Mouse (Mus musculus): Measurements from ENCODE around the gene Enkd1.

Enkd1 gene

DNA sequence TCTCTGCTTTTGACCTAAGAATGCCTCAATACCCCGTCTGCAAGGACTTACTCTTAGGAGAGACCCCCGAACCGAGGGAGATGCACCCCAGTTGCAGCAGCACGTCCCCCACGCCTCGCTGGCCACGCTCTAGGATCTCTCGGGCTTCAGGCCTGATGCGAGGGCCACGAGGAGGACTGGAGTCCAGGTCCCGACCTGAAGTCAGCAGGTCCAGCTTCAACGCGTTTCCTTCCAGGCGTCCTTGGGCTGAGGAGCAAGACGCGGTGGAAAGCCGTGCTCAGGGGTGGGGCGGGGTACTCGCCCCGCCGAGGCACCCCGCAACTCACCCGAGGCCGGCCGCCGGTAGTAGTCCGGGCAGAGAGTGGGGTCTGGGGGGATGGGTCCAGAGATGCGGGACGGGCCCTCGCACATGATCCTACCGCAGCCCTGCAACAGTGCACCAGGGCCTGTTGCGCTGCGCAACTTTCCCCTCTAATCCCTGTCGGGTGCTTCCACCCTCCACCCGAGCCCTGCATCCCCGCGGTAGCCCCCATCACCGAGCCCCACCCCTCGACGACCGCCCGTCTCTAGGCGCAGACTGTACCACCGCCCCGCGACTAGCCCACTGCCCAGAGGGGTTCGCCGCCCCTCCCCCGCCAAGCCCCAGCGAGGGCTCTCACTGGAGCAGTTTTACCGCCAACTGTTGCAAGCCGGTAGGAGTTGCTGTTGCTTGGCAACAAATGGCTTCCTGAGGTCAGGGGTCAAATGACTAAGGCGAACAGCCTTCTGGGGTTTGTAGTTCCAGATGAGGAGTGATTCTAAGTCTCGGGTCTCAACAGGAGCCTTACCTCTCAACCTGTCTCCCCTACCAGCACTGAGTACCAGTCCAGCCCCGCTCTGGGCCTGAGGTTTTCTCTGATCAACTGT is at the start of gene Enkd1, which contains the start of gene 4933405L10Rik:
Gene Enkd1, minus strand, starts transcription at position 713 of the 906 bp plus-strand sequence.
Gene 4933405L10Rik, plus strand, starts transcription at position 158 of the 906 bp plus-strand sequence.
- in situ Hi-C loops (cut with MboI, MseI) = no loop called here

DNA sequence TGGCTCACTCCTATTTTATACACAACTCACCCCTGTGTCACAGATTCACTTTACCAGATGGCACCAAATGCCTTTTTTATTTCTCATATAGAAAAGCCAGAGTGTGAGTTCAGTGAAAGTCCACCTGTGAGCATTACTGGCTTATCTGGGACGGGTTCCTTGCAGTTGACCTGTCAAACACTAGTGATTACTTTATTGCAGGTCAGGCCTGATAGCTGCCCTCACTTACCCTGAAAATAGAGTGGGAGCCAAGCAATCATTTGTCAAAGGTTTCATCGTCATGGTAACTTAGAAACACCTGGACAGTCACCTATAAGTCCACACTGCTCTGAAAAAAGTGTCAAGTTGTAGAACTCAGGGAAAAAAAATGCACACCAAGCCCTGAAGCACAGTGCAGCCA is 46.7 kb upstream of the Enkd1 start:
- in situ Hi-C loops (cut with MboI, MseI) = no loop called here

DNA sequence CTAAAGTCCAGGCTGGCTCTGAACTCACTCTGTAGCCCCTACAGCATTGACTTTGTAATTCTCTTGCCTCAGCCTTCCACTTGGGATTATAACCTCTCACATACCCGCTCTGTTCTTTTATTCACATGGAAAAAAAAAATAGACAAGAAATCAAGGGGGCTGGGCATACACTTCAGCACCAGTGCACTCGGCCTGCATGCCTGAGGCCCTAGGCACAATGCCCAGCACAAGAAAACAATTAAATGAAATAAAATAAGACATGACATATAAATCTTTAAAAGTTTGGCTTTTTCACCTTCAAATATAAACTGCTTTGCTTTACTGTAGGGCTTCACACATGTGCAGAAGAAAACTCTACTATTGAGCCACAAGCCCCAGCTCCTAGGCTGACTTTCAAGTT is 45.9 kb upstream of the Enkd1 start:
- in situ Hi-C loops (cut with MboI, MseI) = no loop called here

DNA sequence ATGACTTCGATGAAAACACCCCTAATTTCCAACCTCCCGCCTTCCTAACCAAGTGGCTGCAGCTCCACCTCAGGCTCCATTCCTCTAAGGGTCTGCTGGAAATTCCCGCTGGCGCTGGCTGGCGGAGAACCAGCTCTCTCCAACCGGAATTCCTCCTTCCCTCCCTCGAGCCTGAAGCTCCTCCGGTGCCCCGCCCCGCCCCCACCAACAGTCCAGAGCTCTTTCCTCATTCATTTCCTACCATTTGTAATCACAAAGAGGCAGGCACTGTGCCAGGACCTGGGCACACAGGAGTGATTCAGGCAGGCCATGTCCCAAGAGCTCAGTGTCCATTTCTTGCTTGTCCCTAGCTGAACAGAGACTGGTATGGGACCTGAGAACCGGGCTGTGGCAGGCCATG is 42.6 kb upstream of the Enkd1 start:
- in situ Hi-C loops (cut with MboI, MseI) = no loop called here

DNA sequence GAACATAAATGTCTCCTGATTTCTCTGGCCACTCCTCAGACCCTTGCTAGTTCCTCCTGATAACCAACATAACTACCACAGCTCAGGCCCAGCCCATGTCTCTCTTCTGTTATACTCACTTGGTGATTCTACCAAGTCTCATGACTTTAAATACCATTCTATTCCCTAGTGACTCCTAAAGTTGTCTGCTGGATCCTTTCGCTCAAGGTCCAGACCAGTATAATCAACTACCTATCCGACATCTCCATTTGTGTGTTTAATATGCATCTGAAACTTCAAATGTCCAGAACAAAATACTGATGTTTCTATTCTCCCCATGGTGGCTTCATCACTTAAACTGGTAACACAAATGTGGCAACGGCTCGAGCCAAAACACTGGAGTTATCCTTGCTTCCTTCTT is 35.3 kb upstream of the Enkd1 start:
- in situ Hi-C loops (cut with MboI, MseI) = no loop called here

DNA sequence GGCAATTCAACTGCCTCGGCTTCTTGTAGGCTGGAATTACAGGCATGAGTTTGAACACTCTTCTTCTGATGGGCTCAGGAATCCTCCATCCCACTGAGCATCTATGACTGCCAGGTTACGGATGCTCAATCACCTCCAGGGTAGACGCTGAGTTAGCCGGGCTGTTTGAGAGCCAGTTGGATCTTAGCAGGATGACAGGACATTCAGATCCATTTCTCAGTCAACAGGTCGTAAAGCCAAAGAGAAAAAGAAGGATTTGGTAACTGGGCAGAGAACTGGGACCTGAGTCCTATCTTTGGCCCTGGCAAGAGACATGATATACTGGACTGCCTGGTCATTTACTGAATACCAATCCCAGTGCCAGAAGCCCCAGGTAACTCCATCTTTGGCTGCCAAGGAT is 31.2 kb upstream of the Enkd1 start:
- in situ Hi-C loops (cut with MboI, MseI) = no loop called here

DNA sequence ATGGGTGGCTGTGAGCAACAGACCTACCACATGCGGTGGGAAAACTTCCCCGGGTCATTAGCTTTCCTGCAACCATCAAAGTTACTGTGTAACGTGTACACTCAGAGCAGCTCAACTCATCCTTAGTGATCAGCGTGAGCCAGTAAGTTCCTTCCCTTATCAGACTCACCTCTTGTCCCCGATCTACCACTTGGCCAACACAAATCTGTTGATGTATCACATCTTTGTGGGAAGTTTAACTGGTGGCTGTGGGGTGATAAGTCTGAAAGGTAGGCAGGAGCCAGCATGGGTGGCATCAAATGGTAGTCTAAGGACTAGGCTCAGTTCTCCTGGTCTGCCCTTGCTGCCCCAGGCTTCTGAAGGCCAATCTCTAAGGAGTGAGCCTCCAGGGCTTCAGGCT is 24.2 kb upstream of the Enkd1 start:
- in situ Hi-C loops (cut with MboI, MseI) = no loop called here

DNA sequence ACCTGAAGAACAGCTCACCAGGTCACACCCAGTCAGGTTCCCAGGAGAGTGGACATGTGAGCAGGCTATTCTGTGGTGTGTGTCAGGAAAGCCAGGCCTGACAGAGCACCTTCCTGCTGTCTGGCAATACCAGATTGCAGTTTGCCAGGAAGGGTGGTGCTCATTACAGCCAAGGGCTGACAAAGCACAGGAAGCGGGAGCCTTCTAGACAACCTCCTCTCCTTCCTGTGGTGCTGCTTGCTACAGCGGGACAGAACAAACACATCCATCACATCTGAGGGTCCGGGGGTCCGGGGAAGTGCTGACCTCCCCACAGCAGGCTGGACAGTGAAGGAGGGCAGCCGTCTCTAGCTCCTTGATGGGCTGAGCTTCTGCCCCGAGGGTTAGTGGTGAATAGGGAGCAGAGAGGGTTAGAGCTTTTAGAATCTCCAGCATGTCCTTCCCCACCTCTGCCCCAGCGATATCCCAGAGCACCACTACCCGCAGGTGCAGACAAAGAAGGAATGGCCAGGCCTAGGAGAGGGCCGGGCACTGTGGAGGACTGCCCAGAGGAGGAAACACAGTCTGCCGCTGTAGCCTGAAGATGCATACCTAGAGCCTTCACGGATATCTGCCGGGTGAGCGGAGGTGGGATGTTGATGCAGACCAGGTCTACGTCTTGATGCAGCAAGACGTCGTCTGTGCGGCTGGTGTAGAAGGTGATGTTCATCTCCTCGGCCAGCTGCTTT is 19.6 kb upstream of the Enkd1 start:
- in situ Hi-C loops (cut with MboI, MseI) = no loop called here

DNA sequence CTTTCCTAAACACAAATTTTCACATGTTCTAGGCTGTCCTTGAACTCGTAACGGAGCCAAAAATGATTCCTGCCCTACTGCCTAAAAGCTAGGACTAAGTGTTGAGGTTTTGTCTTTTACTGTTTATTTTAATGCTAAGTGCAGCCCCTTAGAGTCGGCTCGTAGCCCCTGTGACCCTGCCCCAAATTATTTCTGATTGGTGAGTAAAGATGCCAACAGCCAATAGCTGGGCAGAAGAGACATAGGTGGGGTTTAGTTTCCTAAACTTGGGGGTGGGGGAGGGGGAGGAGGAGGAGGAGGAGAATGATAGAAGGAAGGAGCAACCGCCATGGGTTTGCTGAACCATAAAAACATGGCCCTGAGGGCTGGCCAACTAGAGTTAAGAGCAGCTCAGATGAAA is 17.7 kb upstream of the Enkd1 start:
- in situ Hi-C loops (cut with MboI, MseI) = no loop called here

DNA sequence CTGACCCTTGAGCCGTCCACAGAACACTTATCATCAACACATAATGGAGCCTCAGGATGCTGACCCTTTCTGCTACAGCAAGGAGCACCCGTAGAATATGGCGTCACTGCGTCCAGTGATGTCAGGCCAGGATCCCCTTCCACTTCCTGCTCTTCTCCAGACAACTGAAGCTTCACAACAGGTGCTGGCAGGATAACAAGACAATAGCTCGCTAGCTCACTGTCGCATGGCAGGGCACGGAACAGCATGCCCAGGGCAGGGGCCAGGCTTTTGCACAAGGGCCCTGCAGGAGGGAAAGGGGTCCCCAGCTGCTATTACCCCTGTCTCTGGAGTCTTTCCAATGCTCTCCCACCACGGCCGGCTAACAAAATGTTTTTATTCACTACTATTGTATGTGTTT is 14.9 kb upstream of the Enkd1 start:
- in situ Hi-C loops (cut with MboI, MseI) = loop anchor here (5.0 kb wide), 1 partner anchor 59 kb away; no protein-coding TSS in a partner anchor

DNA sequence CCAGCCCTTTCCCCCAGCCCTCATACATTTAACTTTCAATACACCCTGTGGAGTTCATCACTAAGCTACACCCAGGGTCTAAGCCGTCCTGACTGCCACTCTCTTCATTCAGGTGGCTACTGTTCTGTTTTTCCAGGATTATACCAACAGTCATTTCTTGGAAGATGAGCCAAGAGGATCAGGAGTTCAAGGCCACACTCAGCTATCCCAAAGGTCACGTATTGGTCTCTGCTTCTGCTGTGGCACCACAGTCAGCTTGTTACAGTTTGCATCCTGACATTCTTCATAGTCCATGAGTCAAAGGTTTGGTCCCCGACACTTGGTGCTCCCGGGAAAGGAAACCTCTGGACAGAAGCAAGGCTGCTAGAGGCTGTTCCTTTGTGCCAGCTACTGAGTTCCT is 11.6 kb upstream of the Enkd1 start:
- in situ Hi-C loops (cut with MboI, MseI) = loop anchor here (5.0 kb wide), 1 partner anchor 63 kb away; no protein-coding TSS in a partner anchor

DNA sequence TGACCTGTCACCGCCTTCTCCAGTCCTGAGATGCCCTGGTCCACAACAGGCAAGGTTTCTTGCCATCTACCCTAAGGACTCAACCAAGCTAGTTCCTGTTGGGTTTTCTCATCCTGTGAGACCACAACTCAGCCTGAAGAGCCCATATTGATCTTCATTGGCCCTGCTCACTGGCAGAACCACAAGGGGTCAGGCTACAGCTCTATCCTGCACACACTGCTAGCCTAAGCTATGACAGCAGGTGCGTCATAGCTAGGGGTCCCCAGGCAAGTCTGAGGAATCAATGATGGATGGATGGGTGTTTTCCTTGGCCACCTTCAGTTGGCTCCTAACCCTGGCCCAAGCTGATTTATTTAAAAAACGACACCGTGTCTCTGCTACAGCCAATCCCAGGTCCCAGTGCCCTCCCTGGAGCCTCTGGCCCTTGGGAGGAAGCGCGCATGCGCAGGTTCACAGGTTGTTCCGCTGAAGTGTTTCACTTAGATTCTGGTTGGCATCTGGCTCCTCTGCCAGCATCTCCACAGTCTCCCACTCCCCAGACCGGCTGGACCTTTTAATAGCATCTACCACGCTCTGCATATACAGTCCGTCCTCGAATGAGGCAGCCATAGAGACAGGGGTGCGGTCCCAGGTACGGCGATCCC is 8.4 kb upstream of the Enkd1 start:
- in situ Hi-C loops (cut with MboI, MseI) = no loop called here

DNA sequence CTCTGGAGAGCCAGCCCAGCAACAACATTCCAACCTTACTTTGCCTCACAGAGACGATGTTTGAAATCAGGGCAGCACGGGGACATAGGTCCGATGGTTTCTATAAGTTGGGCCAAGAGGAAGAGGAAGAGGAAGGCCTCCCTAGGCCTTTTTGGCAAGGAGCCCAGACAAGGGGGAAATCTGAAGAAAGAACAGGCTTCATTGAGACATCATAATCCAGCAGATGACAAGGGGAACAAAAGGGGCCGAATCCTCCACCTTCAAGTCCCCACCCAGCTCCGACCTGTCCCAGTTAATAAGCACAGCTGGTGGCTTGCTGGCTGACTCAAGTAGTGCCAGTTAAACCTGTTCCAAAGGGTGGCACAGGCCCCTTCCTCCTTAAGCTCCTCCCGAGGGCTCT is 7.0 kb upstream of the Enkd1 start:
- in situ Hi-C loops (cut with MboI, MseI) = no loop called here

DNA sequence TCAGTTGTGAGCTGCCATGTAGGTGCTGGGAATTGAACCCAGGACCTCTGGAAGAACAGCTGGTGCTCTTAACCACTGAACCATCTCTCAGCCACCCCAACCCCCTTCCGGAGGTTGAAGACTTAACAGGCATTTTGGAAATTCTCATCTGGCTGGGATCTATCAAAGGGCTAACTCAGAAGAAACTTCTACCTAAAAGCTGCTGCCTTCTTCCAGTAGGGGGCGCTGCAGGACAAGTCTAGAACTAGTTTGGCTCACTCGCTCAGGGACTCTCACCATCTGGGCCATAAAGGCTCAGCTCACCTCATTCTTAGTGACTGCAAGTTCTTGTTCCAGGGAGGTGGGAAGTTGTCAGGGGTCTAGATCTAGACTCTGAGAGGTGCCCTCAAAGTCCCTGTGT is 6.1 kb upstream of the Enkd1 start:
- in situ Hi-C loops (cut with MboI, MseI) = loop anchor here (5.0 kb wide), 1 partner anchor 213 kb away; no protein-coding TSS in a partner anchor

DNA sequence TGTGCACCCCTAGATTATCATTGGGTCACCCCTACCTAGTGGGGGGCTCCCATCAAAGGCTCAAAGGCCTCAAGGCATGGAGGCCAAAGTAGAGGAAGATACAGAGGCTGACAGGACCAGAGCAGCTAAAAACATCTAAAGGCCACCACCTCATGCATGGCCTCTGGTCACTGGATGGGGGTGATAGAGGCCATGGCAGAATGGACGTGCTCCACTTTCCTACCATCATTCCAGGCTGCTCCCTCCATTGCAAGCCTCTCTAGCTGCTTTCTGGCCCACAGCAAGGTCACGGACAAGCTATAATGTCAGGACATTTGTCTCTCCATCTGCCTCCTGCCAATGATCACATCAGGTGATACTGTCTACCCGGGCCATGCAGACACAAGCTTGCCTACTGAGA is 4.3 kb upstream of the Enkd1 start:
- in situ Hi-C loops (cut with MboI, MseI) = loop anchor here (5.0 kb wide), 1 partner anchor 215 kb away; no protein-coding TSS in a partner anchor

DNA sequence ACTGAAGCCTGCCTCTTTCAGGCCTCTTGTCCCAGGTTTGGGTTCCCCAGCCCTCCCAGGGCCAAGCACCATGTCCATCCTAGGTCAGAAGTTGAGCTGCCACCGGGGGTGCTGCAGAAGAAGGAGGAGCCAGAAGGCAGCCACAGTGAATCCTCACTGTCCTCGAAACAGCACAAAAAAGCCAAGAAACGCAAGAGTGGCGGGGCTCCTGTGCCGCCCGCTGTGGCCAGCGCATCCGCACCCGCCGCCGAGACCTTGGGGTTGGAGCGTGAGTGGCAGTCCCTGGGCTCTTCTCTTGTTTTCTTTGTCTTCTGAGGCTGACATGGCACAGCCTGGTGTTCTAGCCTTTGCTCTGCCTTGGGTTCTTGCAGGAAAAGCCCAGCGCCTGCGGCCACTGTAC is 1.3 kb upstream of the Enkd1 start:
- in situ Hi-C loops (cut with MboI, MseI) = no loop called here

DNA sequence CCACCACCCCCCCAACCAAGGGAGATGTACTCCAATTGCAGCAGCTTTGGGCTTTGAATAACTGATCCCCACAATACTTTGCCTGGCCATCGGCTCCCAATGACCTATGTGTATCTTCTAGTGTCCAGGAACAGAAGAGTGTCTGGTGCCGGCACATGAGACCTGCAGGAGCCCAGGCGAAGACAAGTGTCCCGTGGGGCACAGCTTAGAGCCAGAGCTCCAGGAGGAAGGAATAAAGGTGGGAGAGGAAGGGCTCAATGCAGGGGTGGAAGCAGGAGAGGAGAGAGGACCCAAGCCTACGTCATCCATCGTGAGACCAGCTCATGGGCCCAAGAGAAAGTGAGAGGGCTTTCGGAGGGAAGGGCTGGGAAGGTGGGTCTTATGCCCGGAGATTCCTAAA is 665 bp upstream of the Enkd1 start:
- in situ Hi-C loops (cut with MboI, MseI) = no loop called here

DNA sequence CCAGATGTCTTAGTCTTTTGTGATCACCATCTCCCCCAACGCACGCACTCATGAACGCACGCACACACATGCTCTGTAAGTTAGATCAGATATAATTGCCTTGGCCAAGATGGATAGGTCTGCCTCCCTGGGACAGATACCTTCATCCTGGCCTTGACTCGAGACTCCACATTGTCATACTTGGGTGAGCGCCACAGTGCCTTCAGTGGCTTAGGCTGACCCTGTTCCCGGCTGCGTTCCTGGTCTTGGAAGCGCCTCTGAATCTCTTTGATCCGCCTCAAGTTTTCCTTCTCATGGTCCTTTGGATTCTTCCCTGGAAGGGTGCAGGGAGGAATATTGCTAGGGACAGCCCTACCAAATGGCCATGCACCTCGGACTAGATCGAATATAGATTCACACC is 1.6 kb downstream of the Enkd1 start:
- in situ Hi-C loops (cut with MboI, MseI) = no loop called here

DNA sequence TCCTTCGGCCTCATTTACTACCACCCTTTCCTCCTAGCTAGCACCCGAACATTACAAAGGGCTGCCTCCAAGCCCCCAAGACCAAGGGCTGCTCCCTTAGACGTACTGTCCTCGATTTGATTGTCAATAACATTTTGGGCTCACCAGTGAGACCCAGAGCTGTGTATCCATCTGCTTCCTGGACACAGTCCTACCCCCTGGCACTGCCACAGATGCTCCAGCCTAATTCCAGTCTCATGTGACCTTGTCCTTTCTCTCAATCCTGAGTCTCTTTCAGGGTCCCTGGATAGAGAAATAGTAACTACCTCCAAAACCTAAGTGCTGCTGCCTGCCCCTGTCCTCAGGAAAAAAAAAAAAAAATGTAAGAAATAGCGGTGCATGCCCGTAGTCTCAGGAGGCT is 3.1 kb downstream of the Enkd1 start:
- in situ Hi-C loops (cut with MboI, MseI) = no loop called here

DNA sequence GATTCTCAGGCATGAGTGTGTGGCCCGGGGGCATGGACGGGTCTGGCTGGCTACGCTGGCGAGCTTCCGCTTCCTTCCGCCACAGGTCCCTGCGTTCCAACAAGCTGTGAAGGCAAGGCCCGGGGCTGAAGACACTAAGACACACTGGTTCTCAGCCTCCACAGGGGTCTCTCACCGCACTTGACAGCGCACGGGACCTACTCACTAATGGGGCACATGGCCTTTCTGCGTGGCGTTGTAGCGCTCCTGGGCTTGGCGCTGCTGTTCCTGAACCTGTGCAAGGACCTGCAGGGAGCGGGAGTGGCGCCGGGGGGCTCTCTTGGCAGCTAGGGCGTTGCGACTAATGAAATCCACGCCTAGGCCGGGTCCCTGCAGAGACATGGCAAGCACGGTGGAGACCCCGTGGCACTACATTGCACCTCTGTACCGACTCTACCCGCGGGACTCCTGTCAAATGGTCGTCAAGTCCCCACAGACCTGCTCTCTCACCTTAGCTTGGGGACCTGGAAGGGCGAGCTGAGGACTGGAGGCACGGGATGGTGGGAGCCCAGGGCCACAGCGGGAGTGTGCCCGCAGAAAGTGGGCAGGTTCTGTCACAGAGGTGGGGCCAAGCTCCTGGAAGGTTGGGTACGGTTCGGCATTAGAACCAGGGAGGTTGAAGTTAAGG is 3.7 kb downstream of the Enkd1 start:
- in situ Hi-C loops (cut with MboI, MseI) = no loop called here

DNA sequence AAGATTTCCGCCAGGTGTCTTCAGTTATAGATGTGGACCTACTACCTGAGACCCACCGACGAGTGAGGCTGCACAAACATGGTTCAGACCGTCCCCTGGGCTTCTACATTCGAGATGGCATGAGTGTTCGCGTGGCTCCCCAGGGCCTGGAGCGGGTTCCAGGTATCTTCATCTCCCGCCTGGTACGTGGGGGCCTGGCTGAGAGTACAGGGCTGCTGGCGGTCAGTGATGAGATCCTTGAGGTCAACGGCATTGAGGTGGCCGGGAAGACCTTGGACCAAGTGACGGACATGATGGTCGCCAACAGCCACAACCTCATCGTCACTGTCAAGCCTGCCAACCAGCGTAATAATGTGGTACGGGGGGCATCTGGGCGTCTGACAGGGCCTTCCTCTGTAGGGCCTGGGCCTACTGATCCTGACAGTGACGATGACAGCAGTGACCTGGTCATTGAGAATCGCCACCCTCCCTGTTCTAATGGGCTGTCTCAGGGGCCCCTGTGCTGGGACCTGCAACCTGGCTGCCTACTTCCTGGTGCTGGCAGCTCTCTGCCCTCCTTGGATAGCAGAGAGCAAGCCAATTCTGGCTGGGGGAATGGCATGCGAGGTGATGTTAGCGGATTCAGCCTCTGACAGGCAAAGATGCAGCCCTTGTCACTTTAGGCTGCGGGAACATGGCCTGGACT is 5.1 kb downstream of the Enkd1 start:
- in situ Hi-C loops (cut with MboI, MseI) = no loop called here

Data from regulatory T cell (primary cell).